Mouse (Mus musculus): Measurements from ENCODE around the gene Olfr1344. TPM values are rescaled to one million over a fixed set of nuclear protein-coding genes. Genes with fewer than 3 reads are reported as not detected.
"Not testable (repeated sequence)": the region's sequence is repeated elsewhere in the genome, so short reads cannot be mapped to it uniquely, and the experiment has no call there.

The Olfr1344 gene
- polyA plus RNA-seq, 1 experiment from 2014 or later, result not detected

DNA sequence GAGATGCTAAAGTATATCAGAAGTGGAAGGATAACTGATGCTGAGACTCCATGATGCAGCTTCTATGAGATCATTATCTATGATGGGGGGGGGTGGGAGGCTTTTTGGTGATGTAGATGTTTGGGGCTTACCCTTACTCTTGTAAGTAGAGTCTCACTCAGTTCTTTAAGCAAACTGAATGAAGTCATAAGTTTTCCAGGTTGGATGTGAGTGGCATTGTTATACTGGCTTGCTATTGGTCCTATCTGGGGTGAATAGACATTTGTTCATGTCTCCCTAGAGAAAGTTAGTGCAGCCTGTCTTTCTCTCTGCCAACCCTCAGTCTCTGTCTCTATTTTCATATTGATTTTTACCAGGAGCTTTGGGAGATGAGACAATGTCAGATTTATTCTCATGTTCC, 17.4 kb downstream of the Olfr1344 start, which contains the start of gene Olfr1336:
Gene Olfr1336, plus strand, starts transcription at position 301 of the 400 bp plus-strand sequence.
- Histone ChIP-seq H3K27me3 (replicated peaks) (no peaks in the 10 kb centered on the region), H3K4me1 (replicated peaks) (no peaks in the 10 kb centered on the region), H3K4me2 (replicated peaks) (no peak within 1 kb of the TSS), H3K36me3 (no peaks in the 10 kb centered on the region), H3K9me3 (no peaks in the 10 kb centered on the region), H3K27ac (no peak within 1 kb of the TSS), H3K4me3 (replicated peaks) (no peak within 1 kb of the TSS), H3K9ac (no peak within 1 kb of the TSS)
- ATAC-seq, result no peak

- H3K4me2 ChIP-seq (replicated peaks), result no peak overlapping the region
- no peak overlapping the region for H3K4me3 ChIP-seq (replicated peaks)
- no peaks in the 10 kb centered on the region for H3K4me1 ChIP-seq (replicated peaks)
- H3K27ac ChIP-seq, result no peak overlapping the region
- no peaks in the 10 kb centered on the region for H3K27me3 ChIP-seq (replicated peaks)
- H3K9ac ChIP-seq, result no peak overlapping the region
- ATAC-seq, result no peak
- WGBS, result 45% methylated on average over 3 of the region's 3 CpGs
- H3K36me3 ChIP-seq, result no peaks in the 10 kb centered on the region
- no peaks in the 10 kb centered on the region for H3K9me3 ChIP-seq
Measured at GRCm38 (mm10) chr7:6456399-6456798, 17.9 kb downstream of the Olfr1344 start.

DNA sequence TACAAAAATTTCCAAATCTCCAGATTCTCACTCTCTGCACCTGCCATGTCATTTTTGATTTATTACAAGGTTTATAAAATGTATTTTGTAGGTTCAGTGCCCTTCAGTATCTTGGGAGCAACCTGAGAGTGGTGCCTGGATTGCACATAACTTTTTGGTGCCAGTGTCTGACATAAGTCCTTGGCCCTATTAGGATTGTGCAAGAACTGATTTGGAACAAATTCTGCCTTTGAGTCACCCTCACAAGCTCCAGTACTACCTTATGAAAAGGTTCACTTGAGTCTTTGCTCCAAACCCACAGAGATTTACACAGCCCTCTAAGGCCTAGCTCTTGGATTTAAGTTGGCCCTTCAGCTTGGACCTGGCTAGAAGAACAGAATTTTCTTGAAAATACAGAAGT, 28.5 kb downstream of the Olfr1344 start, which contains the start of gene Olfr1346:
Gene Olfr1346, plus strand, starts transcription at position 151 of the 400 bp plus-strand sequence.
- no peak within 1 kb of the TSS for H3K4me2 ChIP-seq (replicated peaks)
- no peak within 1 kb of the TSS for H3K4me3 ChIP-seq (replicated peaks)
- H3K27ac ChIP-seq, result no peak within 1 kb of the TSS
- no peaks in the 10 kb centered on the region for H3K4me1 ChIP-seq (replicated peaks)
- no peak for ATAC-seq
- H3K9me3 ChIP-seq, result no peaks in the 10 kb centered on the region
- H3K9ac ChIP-seq, result no peak within 1 kb of the TSS
- no peaks in the 10 kb centered on the region for H3K36me3 ChIP-seq
- no peaks in the 10 kb centered on the region for H3K27me3 ChIP-seq (replicated peaks)

DNA sequence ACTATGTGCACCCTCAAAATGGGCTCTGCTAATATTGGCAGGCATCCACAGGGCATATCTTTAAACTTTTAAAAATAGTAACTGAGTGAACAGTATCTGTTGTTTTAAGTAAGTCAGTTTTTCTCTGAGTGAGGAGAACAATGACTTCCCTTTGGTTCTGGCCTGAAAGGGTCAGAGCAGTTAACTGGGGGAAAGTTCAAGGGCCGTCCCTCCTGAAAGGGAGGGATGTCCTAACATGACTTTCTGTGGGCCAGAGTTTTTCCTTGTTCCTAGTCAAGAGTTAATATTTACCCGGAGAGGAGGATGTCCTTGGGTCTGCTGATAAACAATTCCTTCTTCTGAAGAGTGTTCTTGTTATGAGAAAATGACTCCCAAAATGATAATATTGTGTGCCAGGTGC, 39.1 kb downstream of the Olfr1344 start:
- H3K36me3 ChIP-seq; H3K9ac ChIP-seq; H3K4me3 ChIP-seq (replicated peaks); ATAC-seq; H3K27ac ChIP-seq; H3K27me3 ChIP-seq (replicated peaks); H3K9me3 ChIP-seq; H3K4me2 ChIP-seq (replicated peaks); H3K4me1 ChIP-seq (replicated peaks): not testable (repeated sequence)
- 53% methylated on average over 2 of the region's 2 CpGs for WGBS

- Histone ChIP-seq H3K27ac (no peak within 1 kb of the TSS), H3K9ac (no peak within 1 kb of the TSS), H3K4me1 (replicated peaks) (no peaks in the 10 kb centered on the region), H3K4me3 (replicated peaks) (no peak within 1 kb of the TSS), H3K27me3 (replicated peaks) (no peaks in the 10 kb centered on the region), H3K4me2 (replicated peaks) (no peak within 1 kb of the TSS), H3K9me3 (no peaks in the 10 kb centered on the region), H3K36me3 (no peaks in the 10 kb centered on the region)
- ATAC-seq, result no peak
- WGBS, result 36% methylated on average over 2 of the region's 2 CpGs
Measured at GRCm38 (mm10) chr7:6486841-6487240, 48.4 kb downstream of the Olfr1344 start, which contains the start of gene Olfr5. Gene Olfr5 (minus strand): TSS chr7:6486941.

Other genes starting within 250 kb of the Olfr1344 start
- not detected in 2 replicates for gene Galp, start 241.6 kb upstream of the Olfr1344 start, polyA plus RNA-seq (2015; fragmentation: Nextera tagmentation; extraction: Ambion mirVana)
- not detected in 2 replicates for gene Zscan5b, start 216.4 kb upstream of the Olfr1344 start, polyA plus RNA-seq (2015; fragmentation: Nextera tagmentation; extraction: Ambion mirVana)
- gene Epp13, start 186.0 kb upstream of the Olfr1344 start, polyA plus RNA-seq (2015; fragmentation: Nextera tagmentation; extraction: Ambion mirVana), result not detected in 2 replicates
- 5.4 and 6.5 TPM in 2 replicates for gene Zfp667, start 152.1 kb upstream of the Olfr1344 start, polyA plus RNA-seq (2015; fragmentation: Nextera tagmentation; extraction: Ambion mirVana)
- 4.5 and 4.9 TPM in 2 replicates for gene Zfp583, start 107.4 kb upstream of the Olfr1344 start, polyA plus RNA-seq (2015; fragmentation: Nextera tagmentation; extraction: Ambion mirVana)
- 0.85 and 1.3 TPM in 2 replicates for gene Gm3854, start 94.9 kb upstream of the Olfr1344 start, polyA plus RNA-seq (2015; fragmentation: Nextera tagmentation; extraction: Ambion mirVana)
- 2.0 and 2.3 TPM in 2 replicates for gene Zfp78, start 75.4 kb upstream of the Olfr1344 start, polyA plus RNA-seq (2015; fragmentation: Nextera tagmentation; extraction: Ambion mirVana)
- gene Zfp28, start 55.4 kb upstream of the Olfr1344 start, polyA plus RNA-seq (2015; fragmentation: Nextera tagmentation; extraction: Ambion mirVana), result 7.8 and 8.2 TPM in 2 replicates
- gene Smim17, start 40.0 kb upstream of the Olfr1344 start, polyA plus RNA-seq (2015; fragmentation: Nextera tagmentation; extraction: Ambion mirVana), result 0.15 and 0.20 TPM in 2 replicates
- gene Gm20715, start 28.4 kb upstream of the Olfr1344 start, polyA plus RNA-seq (2015; fragmentation: Nextera tagmentation; extraction: Ambion mirVana), result not detected in 2 replicates
- gene Olfr1336, start 17.5 kb downstream of the Olfr1344 start, polyA plus RNA-seq (2015; fragmentation: Nextera tagmentation; extraction: Ambion mirVana), result not detected in 2 replicates
- gene Olfr1346, start 28.4 kb downstream of the Olfr1344 start, polyA plus RNA-seq (2015; fragmentation: Nextera tagmentation; extraction: Ambion mirVana), result not detected in 2 replicates
- not detected in 2 replicates for gene Olfr5, start 48.3 kb downstream of the Olfr1344 start, polyA plus RNA-seq (2015; fragmentation: Nextera tagmentation; extraction: Ambion mirVana)
- gene Olfr1347, start 61.1 kb downstream of the Olfr1344 start, polyA plus RNA-seq (2015; fragmentation: Nextera tagmentation; extraction: Ambion mirVana), result not detected in 2 replicates
- gene Olfr1348, start 70.1 kb downstream of the Olfr1344 start, polyA plus RNA-seq (2015; fragmentation: Nextera tagmentation; extraction: Ambion mirVana), result not detected in 2 replicates
- not detected in 2 replicates for gene Olfr1349, start 84.3 kb downstream of the Olfr1344 start, polyA plus RNA-seq (2015; fragmentation: Nextera tagmentation; extraction: Ambion mirVana)
- gene Olfr1350, start 126.2 kb downstream of the Olfr1344 start, polyA plus RNA-seq (2015; fragmentation: Nextera tagmentation; extraction: Ambion mirVana), result not detected in 2 replicates

Measured in intestine, embryonic 15.5 days (tissue).